Mouse (Mus musculus) thymus, adult 2 months (tissue): ENCODE measurements around the gene Tmem191c.

Source experiments
- CTCF ChIP-seq: fragments of 200-500 bp; IDR thresholded peaks from 2 replicates; pipeline ENCODE4 v1.5.1; 2012; ENCODE audit warnings: mild to moderate bottlenecking, control low read depth, low read length, moderate library complexity, borderline replicate concordance; ENCODE audit not compliant: control insufficient read depth, poor library complexity, insufficient read depth; ENCODE audit errors: extremely low read depth
- POLR2A ChIP-seq: fragments of 200-500 bp; IDR thresholded peaks from 2 replicates; pipeline ENCODE4 v1.6.1; 2012; ENCODE audit warnings: mild to moderate bottlenecking, low read length, control low read depth, moderate library complexity; ENCODE audit not compliant: control insufficient read depth, poor library complexity, insufficient read depth; ENCODE audit errors: extremely low read depth

DNA sequence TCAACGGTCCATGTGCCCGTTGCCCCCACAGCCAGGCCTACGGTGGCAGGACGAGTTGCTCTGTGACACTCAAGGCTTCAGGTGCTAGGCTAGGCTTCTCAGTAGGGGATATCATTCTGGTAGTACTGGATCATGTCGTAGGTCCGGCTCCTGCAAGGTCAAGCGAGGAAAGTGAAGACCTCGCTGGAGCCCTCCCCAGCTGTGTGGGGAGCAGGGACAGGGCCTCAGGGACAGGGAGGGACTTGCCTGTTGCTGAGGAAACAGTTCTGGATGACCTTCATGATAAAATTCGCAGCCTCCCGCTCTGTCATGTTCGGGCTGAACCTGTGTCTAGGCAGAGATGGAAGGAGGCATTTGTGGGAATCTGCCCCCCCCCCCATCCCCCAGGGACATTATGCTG is 4.6 kb downstream of the Tmem191c start:
- TF ChIP-seq POLR2A (no peak), CTCF (no peak)
